Mouse (Mus musculus) v-Abl transformed pro-B cells (cell line): ENCODE data around the gene Smtn.

Experiments used
- in situ Hi-C, 2 experiments: fragments of 400-800 bp; cut with MboI; formaldehyde crosslinking; loops; one replicate each; pipeline ENCODE4 v1.15.1; 2025; ENCODE audit not compliant: unreplicated experiment in 2 of 2

Smtn gene

DNA sequence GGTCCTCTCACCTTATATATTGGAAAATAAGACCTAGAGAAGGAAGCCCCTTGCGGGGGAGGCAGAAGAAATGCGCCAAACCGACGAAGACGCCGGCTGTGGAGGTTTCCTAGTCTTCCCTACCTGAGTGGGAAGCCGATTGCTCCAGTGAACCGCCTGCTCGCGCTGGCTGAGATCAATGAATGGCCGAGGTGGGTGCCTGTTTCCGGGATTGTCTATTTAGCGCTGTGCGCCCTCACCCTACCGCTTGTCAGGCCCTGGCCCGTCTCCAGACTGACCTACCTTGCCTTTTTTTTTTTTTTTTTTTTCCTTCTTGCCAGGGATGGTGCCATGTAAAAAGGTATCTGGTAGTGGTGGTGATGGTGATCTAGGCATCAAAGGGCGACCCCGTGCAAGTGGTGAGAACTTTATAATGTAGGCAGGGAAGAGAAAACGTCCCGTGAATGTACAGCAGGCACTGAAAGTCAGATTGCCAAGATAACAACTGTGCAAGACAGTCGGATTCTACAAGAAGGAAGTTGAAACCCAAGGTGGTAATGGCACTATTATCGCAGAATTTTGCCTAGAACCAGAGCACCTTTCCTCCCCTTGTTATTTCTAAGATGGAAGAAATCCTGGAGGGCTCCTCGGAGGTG is at the start of gene Smtn:
Gene Smtn (minus strand): TSS at position 162 of the 635 bp plus-strand sequence.
- in situ Hi-C loops: loop anchor here (5.0 kb wide), 2 partner anchors 107 to 112 kb away; partner anchors contain the start of gene Morc2a (in 1 of the 2)

DNA sequence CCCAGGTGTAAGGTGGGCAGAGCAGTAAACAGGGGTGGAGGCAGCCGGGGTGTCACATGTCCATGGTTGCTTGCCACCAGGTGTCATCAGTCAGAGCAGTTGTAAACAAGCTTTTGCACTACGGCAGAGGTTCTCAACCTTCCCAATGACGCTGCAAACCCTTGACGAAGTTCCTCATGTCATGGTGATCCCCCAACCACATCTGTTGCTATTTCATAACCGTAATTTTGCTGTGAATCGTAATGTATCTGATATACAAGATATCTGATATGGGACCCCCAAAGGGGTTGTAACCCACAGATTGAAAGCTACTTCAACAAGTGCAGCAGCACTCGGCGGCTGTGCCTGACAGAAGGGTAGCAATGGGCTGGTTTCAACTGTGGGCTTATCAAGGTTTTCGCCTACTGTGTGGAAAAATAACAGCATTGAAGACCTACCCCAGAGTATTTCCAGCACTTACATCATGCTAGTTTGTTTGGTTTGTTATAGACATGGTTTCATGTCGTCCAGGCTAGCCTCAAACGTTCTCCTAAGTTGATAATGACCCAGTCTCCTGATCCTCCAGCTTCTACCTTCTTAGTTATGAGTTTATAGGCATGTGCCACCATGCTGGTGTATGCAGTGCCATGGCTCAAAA is 47.7 kb upstream of the Smtn start:
- in situ Hi-C loops: no loop called here

DNA sequence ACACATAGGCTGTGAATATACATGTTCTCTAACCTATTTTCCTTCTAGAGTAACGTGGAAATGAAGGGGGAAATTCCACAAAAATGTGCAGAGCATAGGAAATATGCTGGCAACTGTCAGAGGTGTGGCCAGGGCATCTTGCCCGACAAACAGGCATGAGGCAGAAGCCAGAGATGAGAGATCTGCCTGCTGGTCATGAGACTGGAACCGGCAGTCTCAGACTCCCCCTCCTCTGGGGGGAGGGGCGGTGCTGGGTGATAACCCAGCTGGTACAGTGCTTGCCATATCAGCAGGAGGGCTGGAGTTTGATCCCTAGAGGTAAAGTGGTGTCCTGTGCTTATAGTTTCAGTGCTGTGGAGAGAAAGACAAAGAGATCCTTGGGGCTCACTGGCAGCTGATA is 46.9 kb upstream of the Smtn start:
- in situ Hi-C loops: no loop called here

DNA sequence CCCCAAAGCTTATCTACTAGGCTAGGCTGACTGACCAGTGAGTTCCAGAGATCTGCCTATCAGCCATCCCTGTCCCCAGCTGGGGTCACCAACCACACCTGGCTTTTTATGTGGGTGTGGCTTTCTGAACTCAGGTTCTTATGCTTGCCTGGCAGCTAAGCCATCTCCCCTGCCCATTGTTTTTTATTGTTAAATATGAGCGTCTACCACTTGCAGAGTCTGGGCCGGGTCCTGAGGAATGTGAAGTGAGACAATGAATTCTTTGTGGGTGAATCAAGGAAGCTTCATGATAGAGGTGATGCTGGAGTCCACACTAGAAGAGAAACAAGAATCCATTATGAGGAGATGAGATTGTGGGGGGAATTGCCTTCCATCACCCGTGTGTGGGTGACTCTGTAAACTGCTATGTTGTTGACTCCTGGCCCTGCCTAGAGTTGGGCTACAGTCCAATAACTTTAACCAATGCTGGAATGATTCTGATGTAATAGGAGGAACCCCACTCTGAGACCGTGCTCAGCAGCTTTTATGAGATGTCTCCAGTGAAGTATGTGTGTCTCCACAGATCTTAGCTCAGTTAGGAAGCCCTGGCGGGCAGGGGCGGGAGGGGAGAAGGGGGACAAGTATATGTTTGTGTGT is 45.7 kb upstream of the Smtn start:
- in situ Hi-C loops: no loop called here

DNA sequence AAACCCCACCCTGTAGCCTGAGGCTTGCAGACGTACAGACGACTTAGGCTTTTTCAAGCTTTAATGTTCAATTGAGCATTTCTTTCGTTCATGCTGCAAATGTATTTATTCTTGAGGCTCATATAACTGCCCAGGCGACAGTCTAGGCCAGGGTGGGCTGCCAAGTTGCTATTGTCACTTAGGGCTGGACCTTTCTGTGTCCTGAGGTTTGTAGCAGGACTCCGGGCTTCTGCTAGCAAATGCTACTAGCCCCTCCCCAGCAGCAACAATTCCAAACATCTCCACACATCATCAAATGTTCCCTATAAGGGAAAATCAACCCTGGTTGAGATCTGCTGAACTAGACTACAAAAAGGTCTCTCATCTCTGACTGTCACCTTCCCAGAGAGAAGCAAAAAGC is 42.7 kb upstream of the Smtn start:
- in situ Hi-C loops: no loop called here

DNA sequence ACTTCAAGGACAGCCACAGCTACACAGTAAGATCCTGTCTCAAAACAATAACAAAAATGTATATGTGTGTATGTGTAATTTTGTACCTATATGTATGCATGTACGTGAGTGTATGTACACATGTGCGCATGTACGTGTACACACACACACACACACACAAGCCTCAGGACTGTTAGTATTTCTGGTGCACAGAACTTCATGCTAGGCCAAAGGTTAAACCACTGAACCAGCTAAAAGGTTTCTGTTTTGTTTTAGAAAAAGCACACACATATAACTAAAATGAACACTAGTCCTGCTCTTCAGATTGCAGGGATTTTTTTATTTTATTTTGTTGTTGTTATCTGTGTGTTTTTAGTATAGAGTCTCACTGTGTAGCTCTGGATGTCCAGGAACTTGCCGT is 41.5 kb upstream of the Smtn start:
- in situ Hi-C loops: no loop called here

DNA sequence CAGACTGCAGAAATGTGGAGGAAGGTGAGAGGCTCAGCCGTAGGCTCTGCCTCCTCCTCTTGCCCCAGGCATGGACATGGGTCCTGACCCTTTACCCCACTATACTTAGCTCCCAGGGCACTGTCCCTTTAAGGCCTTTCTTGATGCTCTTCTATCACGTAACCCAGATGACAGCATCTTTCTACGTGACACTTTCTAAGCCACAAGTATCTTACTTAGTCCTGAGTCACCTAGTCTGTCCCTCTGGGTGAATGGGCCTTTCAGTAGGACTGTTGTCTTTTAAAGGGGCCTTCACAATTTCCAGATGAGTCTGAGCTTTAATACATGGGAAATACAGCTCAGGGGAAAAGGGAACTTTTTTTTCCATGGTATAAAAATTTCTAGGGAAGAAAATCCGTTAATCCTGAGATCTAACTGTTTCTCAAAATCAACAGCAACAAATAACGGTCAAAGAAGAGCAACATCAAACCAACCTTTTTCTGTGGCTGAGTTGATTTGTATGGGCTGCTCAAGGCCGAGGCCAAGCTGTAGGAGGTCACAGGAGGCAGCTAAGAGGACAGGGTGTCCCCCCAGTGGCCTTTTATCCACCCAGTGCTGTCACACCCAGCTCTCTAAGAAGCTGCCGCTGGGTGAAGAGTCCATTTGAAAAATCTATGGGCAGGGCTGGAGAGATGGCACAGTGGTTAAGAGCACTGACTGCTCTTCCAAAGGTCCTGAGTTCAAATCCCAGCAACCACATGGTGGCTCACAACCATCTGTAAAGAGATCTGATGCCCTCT is 40.1 kb upstream of the Smtn start:
- in situ Hi-C loops: no loop called here

DNA sequence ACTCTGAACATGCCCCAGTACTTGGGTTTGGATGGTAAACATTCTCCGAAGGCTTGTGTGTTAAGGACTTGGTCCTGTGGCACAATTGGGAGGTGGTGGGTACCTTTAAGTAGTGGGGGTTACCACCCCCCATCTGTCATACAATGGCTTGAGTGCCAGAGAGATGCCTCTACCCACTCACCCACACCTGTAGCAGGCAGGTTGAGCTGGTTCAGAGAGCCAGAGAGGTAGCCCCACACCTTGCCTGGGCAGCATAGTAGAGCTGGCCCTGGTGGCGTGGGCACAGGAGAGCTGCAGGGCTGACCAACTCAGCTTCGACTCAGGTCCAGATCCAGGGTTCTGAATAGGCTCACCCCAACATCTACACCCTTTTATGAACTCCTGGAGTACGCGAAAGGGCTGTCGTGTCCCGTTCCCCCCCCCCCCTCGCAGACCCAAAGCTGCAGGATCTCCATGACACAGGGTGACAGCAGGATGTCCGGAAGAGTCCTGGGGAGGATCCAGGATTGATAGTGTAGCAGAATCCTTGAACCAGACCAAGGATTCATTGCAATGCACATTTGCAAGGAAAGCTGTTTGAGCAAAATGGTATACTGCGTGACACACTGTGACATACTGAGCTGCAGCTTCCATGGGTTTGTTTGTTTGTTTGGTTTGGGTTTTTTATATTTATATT is 37.8 kb upstream of the Smtn start:
- in situ Hi-C loops: no loop called here

DNA sequence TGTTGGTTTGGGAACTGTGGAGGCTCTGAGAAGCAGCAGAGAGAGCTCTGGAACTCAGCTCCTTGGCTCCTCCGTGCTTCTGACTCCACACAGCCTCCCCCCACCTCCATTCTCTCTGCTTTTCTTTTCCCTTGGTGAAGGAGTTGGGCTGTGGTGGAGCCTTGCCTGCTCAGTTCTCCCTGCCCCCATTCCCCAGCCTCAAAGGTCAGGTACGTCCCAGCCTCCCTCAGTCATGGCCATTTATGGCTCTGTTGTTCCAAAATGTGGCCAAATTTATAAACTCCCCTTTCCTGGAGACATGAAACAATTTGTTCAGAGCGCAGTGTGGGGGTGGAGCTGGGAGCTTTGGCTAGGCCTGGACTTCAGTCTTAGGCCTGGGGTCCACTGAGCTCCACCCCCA is 34.8 kb upstream of the Smtn start:
- in situ Hi-C loops: no loop called here

DNA sequence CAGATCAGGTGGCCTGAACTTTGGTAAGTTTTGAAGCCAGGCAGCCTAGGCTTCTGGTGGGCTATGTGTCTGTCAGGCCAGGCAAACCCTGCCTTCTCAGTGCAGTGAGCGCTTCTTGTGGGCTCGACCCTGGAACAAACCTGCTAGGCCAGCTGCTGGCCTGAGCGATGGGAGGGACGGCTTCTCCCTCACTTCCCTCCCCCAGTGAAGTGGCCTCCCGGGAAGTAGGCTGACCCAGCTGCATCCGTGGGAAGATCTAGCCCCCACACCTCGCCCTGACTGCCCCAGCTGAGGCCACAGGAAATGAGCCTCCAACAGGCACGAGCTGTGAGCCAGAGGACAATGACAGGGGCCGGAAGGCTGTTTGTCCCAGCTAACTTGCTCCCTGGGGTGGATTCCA is 32.7 kb upstream of the Smtn start:
- in situ Hi-C loops: no loop called here

DNA sequence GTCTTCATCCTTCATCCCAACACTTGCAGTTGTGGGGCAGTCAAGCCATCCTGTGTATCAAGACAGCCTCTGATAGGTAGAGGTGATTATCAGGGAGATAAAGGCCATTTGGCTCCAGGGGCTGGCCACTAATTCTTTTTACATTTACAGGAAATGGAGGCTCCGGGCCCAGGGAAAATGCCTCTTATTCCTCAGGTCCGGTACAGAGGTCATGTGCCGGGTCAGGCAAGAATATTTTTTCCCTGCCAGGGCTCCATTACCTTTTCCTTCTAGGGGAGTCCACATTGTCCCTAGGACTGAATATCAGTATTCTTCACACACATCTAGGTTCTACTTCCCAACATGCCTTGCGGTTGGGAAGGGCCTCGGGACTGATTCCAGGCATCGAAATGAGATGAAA is 31.8 kb upstream of the Smtn start:
- in situ Hi-C loops: no loop called here

DNA sequence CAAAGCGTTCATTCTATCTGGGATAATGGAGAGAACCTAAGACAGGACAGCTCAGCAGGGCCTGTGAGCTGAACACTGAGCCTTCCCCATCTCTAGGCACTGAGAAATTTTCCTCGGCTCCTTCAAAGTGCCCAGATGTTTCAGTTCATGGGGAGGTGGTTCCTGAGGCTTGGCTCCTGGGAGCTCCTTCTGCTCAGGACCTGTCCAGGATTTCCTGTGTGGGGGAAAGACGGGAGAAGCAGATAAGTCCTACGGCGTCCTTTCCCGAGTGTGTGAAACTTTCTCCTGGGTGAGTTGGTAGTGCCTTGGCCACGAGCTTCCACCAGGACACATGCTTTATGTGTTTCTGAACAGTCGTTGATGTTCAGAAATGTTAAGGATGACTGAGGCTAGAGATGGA is 29.9 kb upstream of the Smtn start:
- in situ Hi-C loops: no loop called here

DNA sequence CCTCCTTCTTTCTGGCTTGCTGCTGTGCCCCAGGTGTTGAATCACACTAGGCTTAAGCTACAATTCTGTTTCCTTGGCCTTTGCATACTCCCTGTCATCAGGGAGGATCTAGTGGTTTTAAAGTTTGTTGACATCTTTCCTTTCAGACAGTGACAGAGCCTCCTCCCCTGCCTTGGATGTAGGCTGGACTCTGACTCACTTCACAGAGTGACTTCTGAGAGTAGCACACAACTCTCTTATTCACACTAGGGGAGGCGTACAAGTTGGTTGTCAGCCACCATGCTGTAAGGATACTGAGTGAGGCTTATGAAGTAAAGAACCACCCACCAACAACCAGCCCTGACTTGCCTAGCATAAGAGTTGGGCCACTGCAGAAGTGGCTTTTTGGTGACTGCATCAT is 27.5 kb upstream of the Smtn start:
- in situ Hi-C loops: no loop called here

DNA sequence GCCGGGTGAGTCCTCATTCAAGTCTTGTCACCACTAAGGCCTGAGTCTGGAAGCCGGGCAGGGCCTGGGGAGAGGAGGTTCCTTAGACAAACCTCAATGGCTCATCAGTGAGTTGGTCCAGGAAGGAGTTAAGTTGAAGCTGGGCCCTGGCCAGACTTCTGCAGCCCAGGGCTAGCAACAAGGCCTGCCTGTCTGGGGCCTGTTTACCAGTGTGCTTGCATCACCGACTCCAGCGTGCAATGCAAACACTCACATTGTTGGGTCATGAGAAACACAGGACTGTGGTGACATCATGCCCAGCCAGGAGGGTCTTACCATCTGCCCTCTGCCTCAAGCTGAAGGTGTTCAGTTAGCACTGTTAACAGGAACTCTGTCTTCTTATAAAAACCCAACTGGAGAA is 25.6 kb upstream of the Smtn start:
- in situ Hi-C loops: no loop called here

DNA sequence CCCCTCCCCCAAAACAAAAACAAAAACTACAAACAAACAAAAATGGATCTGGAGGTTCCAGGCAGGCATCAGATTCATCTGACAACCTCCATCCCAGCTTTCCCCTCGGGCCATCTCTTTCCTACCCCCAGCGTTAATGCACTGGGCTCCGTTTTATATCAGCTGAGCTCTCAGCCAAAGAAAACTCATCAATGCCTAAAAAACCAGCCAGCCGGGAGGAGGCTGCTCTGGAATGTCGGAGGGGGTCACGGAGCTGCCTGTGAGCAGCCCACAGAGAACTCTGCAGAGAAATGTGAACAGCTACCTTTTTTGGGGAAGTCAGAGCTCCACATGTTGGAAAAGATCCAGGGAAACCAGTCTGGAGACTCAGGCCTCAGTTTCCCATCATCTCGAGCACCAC is 24.0 kb upstream of the Smtn start:
- in situ Hi-C loops: no loop called here

DNA sequence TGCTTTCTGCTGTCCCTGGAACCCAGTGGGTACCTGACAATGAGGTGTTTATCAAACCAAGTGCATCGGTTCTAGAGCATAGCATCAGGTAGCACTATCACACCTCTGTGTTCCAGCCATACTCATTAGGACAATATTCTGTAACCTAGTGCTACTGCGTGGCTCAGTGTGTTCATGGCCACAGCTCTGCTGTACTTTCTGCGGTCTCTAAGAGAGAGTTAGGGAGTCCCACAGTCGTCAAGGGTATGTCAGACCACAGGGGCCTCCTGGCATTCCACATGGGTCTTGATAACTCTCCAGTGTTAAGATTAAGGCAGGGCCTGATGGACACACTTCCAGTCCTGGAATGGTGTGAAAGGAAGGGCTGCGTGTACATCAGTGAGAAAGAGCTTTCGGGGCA is 23.4 kb upstream of the Smtn start:
- in situ Hi-C loops: no loop called here

DNA sequence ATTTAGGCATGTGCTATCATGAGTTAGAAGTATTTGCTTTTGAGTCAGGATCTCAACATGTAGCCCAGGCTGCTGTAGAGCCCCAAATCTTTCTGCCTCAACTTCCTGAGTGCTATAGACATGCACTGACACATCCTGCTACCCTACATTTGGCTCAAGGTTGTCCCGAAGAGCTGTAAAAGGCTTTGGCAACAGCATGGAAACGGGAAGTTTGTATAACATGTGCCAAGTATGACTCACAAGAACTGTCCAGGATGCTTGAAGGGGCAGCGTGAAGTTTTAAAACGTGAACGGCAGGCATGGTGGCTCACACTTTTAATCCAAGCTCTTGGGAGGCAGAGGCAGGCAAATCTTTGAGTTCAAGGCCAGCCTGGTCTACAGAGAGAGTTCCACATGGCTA is 19.8 kb upstream of the Smtn start:
- in situ Hi-C loops: no loop called here

DNA sequence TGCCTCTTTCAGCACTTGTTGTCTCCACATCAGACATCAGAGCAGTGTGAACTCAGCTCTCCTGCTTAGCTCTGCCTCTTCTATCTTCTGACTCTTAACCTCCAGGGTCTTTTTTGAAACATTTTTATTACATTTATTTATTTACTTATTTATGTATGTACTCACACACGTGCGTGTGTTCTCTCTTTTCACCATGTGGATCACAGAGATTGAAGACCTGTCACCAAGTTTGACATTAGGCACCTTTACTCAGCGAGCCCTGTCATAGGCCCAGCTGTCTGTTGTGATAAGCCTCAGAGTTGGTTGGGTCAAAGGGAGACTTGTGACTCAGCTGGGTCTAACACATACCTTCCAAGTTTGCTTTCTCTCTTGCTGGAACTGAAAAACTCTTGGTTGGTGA is 17.4 kb upstream of the Smtn start:
- in situ Hi-C loops: no loop called here

DNA sequence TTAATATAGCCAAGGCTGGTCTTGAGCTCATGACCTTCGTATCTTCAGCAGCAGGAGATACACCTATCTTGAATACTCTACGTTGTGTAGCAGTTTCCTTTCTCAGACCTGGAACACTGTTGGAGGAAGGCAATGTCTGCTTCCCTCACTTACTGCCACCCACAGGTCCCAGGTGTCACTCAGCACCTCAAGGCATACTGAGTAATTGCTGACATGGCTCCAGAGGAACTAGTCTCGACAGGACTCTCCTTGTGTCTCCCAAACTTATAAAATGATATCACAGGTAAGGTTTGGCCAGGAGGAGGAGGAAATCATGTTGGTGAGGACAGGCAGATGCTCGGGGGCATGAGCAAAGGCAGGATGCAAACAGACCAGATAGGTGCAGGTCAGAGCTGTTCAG is 14.6 kb upstream of the Smtn start:
- in situ Hi-C loops: no loop called here

DNA sequence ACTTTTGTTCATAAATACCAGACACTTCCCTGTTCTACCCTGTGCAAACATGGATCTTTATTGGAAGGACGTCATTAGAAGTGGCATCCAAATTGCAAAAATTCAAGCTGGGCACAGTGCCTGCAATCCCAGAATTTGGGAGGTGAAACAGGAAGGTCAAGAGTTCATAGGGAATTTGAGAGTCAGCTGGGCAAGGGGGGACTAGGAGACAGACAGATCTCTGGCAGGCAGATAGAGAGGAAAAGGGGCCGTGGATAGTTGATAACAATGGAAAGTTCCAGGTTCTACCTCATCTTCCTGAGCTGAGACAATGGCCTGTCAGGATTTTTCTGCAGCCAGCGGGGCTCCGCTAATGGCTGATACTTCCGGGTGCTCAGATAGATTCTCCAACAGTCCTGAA is 9.4 kb upstream of the Smtn start:
- in situ Hi-C loops: no loop called here
